Mouse (Mus musculus): ENCODE measurements at regions not wholly inside any gene's neighbourhood (a gene's known extent, or its start where the extent isn't known, plus 50 kb on each side); places are given as distances from the start of the nearest gene placed in this dataset.

GRCm38 (mm10) chr7:145135971-145136370 lies 71.9 kb downstream of the 1810010D01Rik start:
- no peak for DNase-seq (ENCODE audit: low spot score in 2 of 2)

- DNase-seq (ENCODE audit: low spot score in 2 of 2): no peak
Observed at GRCm38 (mm10) chr7:145132506-145132905, 75.4 kb downstream of the 1810010D01Rik start.

- DNase-seq (ENCODE audit: low spot score in 2 of 2): no peak
Observed at GRCm38 (mm10) chr7:145131438-145132159, 76.3 kb downstream of the 1810010D01Rik start.

- DNase-seq (ENCODE audit: low spot score in 2 of 2): no peak
Observed at GRCm38 (mm10) chr7:145129971-145130370, 77.9 kb downstream of the 1810010D01Rik start.

GRCm38 (mm10) chr7:145127661-145128060 lies 80.3 kb downstream of the 1810010D01Rik start:
- DNase-seq (ENCODE audit: low spot score in 2 of 2): no peak

GRCm38 (mm10) chr7:145127180-145127579 lies 80.7 kb downstream of the 1810010D01Rik start:
- no peak for DNase-seq (ENCODE audit: low spot score in 2 of 2)

GRCm38 (mm10) chr7:145123996-145124601 lies 83.8 kb downstream of the 1810010D01Rik start:
- DNase-seq (ENCODE audit: low spot score in 2 of 2): no peak

- DNase-seq (ENCODE audit: low spot score in 2 of 2): no peak
Observed at GRCm38 (mm10) chr7:145122471-145122870, 85.4 kb downstream of the 1810010D01Rik start.

- no peak for DNase-seq (ENCODE audit: low spot score in 2 of 2)
Observed at GRCm38 (mm10) chr7:145118406-145118805, 89.5 kb downstream of the 1810010D01Rik start.

GRCm38 (mm10) chr7:145114660-145115059 lies 93.3 kb downstream of the 1810010D01Rik start:
- no peak for DNase-seq (ENCODE audit: low spot score in 2 of 2)

GRCm38 (mm10) chr7:145114145-145114544 lies 93.8 kb downstream of the 1810010D01Rik start:
- DNase-seq (ENCODE audit: low spot score in 2 of 2): no peak

GRCm38 (mm10) chr7:145112887-145113531 lies 94.9 kb downstream of the 1810010D01Rik start:
- DNase-seq (ENCODE audit: low spot score in 2 of 2): no peak

GRCm38 (mm10) chr7:145112146-145112830 lies 95.6 kb downstream of the 1810010D01Rik start:
- DNase-seq (ENCODE audit: low spot score in 2 of 2): no peak

- peak; percentile 45 to 79 for DNase-seq (ENCODE audit: low spot score in 2 of 2)
Observed at GRCm38 (mm10) chr7:145111252-145112131, 96.4 kb downstream of the 1810010D01Rik start.

GRCm38 (mm10) chr7:145110657-145111251 lies 97.2 kb downstream of the 1810010D01Rik start:
- DNase-seq (ENCODE audit: low spot score in 2 of 2): peak in 1 of 2 experiments; percentile 41

GRCm38 (mm10) chr7:145110028-145110427 lies 97.9 kb downstream of the 1810010D01Rik start:
- DNase-seq (ENCODE audit: low spot score in 2 of 2): no peak

GRCm38 (mm10) chr7:145109471-145109870 lies 98.4 kb downstream of the 1810010D01Rik start:
- no peak for DNase-seq (ENCODE audit: low spot score in 2 of 2)

- DNase-seq (ENCODE audit: low spot score in 2 of 2): no peak
Observed at GRCm38 (mm10) chr7:145108994-145109393, 98.9 kb downstream of the 1810010D01Rik start.

- no peak for DNase-seq (ENCODE audit: low spot score in 2 of 2)
Observed at GRCm38 (mm10) chr7:145107575-145108170, 100.2 kb downstream of the 1810010D01Rik start.

- DNase-seq (ENCODE audit: low spot score in 2 of 2): peak in 1 of 2 experiments; percentile 46
Observed at GRCm38 (mm10) chr7:145106494-145106849, 101.4 kb downstream of the 1810010D01Rik start.

Data from gastrocnemius, postnatal 4 days (tissue).